Mouse (Mus musculus) left cerebral cortex, postnatal 14 days (tissue): ENCODE results near the gene Lcor. TPM values are rescaled to one million over a fixed set of nuclear protein-coding genes. Genes with fewer than 3 reads are reported as not detected.
A peak's percentile ranks its signal among the peaks of the same experiment; 100 is the strongest.

Source experiments
- DNase-seq, 2 experiments: peaks; one replicate each; pipeline ENCODE4 v3.0.0; 2021 to 2022; ENCODE audit warnings: low spot score in 2 of 2, mixed read lengths in 1 of 2
- intact Hi-C: fragments of 180-260 bp; cut with DNase I; formaldehyde crosslinking; loops from one replicate; pipeline ENCODE4 v1.15.1; 2025
- total RNA-seq, 2 experiments: library from RNA; stranded (reverse); gene quantifications; 2 replicates each; pipeline ENCODE4 v1.2.3; 2021

Gene Lcor
- total RNA-seq, 2 experiments from 2014 or later = 15.0 to 16.4 TPM

DNA sequence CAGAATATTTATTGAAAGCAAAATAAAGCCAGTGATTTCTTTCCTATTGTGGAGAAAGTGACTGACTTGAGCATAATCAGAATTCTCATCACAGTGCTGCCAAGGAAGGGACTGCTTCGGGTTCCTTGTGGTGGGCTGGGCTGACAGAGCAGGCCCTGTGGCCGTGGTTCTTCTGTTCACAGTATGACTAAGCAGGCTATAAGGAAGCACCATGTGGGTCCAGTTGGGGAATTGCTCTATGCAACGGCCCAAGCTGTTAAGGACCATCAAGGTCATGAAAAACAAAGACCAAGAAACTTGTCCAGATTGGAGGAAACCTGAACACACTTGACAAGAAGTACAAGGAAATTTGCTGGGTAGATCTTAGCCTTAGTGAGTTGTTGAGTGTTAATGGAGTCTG, 16.0 kb upstream of the Lcor start:
- DNase-seq = no peak
- intact Hi-C loops = no loop called here

DNA sequence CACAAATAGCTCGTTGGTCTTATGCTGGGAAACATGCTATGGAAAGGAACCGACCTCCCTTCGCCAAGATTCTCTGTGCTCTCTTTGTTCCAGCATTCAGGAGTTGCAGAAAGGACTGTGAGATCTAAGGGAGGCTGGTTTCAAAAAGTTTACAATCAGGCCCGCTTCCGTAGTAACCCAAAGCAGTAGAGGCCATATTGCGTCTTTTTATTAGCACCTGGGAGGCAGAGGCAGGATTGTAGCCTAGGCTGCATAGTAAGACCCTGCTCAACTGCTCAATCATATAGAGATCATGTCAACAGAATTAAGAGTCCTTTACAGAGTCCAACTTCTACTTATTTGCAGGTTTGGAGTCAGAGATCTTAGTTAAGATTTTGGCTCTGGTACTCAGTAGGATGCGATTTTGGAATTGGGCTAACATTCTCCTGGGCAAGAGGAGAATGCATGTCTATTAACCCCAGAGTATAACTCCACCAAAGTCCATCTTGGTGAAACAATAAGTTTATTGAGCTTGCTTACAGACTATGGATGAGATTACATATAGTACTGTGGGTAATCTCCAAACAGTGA, 8.8 kb upstream of the Lcor start:
- no peak for DNase-seq
- intact Hi-C loops = no loop called here

DNA sequence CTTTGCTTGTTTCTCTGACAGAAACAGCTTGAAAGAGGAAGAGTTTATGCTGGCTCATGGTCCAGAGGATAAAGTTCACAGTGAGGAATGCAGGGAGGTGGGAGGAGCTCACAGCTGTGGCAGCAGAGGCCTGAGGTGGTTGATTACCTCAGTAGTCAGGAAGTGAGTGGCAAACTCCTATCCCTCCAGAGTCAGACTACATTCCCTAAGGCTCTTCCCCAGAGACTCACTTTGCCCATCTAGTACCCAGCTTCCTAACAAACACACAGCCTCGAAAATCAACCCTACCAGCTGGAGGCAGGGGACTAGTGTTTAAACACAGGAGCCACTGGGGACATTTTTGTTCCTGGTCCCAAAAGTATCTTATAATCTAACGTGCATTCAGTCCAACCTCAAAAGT, 7.5 kb upstream of the Lcor start:
- DNase-seq = no peak
- intact Hi-C loops = no loop called here

DNA sequence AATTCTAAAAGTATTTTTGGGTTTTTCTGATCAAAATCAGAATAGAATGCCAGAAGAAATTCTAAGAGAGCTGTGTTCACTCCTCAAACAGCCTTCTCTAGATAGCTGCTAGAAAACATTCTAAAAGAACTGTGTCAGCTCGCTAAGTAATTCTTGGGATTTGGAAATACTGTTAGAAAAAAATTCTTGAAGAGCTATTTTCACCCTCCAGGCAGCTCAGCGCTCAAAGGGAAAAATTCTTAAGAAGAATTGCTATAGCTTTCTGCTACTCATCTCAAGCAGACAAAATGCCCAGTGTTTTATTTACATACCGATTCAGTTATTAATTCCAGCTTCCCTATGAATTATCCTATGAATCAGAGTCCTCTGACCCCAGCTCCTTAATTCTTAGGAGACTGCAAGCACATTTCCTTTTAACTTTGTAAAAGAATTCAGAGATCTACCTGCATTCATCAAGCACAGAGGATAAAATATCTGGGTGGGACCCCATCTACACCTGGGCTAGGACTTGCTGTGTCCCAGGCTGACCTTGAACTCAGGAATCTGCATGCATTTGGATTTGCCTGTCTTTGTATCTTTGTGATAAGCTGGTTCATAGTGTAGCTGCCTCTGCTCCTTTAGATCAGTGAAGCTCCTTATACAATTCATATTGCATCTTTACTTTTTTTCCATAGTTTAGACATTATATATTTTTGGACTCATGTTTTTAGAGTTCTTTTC, 5.7 kb upstream of the Lcor start:
- peak in 1 of 2 experiments; percentile 32 for DNase-seq
- intact Hi-C loops = no loop called here

DNA sequence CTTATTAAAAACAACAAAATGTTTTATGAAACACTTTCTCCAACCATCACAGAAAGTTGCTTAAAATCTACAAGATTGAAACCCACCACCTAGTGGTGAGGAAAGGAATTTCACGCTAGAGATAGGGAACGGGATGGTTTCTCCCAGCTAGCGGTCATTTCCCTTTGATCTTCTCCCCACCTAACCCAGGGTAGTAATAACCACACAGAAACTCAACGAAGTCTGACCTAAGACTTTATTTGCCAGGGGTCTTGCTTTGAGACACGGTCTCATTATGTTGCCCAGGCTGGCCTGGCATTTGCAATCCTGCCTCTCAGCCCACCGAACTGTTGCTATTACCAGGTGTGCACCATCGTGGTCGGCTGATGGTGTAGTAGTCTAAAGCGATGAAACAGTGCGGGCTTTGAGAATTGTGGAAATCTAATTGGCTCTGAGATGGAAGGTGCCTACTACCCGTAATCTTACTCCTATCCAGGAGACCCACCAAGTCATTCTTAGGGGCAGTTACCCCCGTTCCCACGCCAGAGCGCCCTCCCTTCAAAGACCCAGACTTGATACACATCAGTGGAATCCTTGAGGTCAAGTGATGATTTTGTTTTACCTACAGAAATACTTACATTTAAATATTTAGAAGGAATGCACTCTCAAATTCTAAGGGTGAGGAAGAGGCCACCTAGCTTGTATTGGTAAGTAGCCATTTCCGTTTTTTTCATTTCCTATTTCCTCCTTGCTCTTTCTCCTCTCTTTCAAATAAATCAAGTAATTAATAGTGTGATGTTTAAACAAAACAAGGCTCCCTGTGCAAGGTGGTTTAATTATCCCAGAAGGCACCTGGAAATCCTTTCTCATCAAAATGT, 1.2 kb upstream of the Lcor start:
- peak in 1 of 2 experiments; percentile 54 for DNase-seq

DNA sequence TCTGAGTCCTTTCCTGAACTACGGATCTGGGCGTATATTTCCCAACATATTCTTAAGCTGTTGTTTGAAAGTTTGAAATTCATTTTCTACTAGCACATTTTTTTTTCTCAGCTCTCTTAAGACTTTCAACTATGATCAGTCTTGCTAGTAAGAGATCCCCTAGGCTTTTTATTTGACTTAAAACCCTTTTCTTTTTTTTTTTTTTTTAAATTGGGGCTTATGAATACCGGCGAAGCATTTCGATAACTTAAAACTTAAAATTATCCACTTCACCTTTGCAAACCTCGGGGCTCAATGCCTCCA, 599 bp upstream of the Lcor start:
- no peak for DNase-seq
- intact Hi-C loops = loop anchor here (5.0 to 10.0 kb wide), 2 partner anchors 165 to 397 kb away; no protein-coding TSS in a partner anchor

More for the DNA sequence above, 1.2 kb upstream of the Lcor start:
- intact Hi-C loops = loop anchor here (5.0 to 10.0 kb wide), 2 partner anchors 164 to 396 kb away; no protein-coding TSS in a partner anchor

DNA sequence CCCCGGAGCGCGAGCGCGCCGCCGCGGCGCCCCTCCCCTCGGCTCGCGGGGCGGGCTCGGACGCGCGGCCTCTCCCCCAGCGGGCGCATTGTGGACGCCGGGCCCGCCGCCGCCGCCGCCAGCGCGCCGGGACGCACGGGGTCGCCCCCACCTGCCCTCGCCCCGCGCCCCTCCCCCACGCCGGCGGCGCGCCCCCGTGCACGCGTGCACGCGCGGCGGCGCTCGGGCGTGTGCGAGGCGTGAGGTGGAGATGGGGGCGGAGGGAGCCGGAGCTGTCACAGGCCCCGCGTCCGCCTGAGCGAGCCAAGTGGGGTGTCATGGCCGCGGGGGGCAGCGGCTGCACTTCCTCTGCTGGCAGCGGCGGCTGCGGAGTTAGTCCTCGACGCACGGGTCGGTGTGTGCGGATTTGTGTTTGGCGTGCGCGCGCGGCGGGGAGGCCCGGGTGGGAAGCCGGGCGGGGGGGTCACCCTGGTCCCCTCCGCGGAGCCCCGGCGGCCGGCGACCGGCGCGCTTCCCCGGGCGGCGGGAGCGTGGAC, 540 bp downstream of the Lcor start:
- peak; percentile 64 to 80 for DNase-seq
- intact Hi-C loops = loop anchor here (5.0 to 10.0 kb wide), 2 partner anchors 166 to 398 kb away; no protein-coding TSS in a partner anchor

DNA sequence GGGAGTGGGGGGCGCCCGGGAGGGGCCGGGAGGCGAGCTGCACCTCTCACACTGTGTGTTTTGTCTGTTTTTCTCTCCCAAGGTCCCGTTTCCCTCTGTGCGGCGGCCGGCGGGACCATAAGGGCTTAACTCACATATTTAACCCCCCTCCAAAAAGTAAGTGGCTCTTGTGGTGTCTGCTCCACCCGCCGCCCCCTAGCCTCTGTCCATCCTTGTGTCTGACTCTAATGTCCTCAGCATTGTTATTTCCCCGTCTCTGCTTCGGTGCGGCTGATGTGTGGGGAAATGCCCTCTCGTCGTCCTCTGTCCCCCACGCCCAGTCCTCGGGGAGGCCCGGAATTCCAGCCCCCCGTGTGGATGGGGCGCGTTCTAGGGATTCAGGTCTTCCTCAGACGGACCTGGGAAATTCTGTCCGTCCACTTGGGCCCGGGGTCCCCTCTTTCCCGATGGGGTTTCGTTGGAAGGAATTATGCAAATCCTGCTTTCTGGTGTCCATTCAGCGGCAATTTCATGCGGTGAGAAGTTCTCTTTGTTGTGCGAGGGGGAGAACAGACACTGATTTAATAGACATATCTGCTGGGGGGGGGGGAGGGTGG, 1.1 kb downstream of the Lcor start:
- intact Hi-C loops = loop anchor here (5.0 to 10.0 kb wide), 2 partner anchors 166 to 399 kb away; no protein-coding TSS in a partner anchor

DNA sequence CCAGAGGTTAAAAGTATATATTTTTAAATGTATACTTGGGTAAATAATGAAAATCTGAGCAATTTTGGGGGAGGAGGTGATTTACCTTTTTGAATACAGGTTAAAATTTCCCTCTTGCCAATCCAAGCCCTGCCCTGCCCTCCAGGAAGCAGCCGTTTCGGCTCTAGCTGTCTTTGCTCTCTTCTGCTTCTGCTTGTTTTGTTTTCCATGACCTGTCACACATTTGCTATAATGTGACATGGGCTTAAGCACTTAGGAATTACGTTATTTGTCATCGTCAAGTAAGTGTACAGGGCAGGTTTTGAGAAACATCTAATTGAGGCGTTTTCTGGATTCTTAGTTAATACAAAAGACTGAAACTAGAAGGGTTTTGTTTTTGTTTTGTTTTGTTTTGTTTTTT, 1.9 kb downstream of the Lcor start:
- DNase-seq = no peak
- intact Hi-C loops = loop anchor here (5.0 to 10.0 kb wide), 2 partner anchors 167 to 400 kb away; no protein-coding TSS in a partner anchor

More for the DNA sequence above, 1.1 kb downstream of the Lcor start:
- DNase-seq = peak in 1 of 2 experiments; percentile 21

DNA sequence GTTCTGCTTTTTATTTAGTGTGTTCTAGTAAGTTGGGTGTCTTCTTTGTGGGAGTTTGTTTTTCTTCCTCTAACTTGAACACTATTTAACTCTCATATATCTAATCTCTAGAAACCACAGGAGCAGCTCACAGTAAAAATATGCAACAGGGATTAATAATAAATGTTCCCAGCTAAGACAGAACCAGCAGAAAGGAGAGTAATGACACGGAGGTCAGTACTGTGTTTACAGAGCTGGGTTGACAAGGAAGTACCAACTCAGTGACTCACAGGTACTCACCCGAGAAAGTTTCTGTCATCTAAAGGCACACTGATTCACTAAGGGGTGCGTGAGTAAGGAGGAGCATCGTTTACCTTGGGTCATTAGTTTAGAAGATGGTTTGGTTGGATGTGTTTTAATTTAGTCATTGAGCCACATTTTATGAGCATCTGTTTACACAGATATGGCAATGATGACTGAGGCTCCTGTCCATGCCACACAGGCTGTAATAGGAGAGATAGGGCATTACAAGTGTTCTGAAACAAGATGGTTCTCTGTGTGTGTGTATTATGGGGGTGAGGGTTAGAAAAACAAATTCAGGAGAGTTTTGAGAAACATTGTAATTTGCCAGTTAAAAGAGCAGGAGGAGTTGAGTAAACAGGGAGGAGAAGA, 13.1 kb downstream of the Lcor start:
- no peak for DNase-seq
- intact Hi-C loops = no loop called here

DNA sequence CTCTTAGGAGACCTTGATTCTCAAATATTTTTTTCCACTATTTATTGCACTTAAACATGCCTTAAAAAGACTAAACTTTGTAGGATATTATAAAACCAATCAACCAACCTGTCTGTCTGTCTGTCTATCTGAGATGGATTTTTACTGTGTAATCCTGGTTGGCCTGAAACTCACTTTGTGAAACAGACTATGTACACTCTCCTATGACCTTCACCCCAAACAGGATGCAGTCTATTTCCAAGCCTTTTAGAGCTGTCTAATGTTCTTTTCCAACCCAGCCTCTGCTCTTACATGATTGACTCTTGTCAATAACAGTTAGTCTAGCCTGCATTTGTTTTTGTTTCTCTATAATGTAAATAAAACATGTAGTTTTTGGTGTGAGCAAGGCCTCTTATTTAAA, 13.6 kb downstream of the Lcor start:
- no peak for DNase-seq
- intact Hi-C loops = no loop called here

DNA sequence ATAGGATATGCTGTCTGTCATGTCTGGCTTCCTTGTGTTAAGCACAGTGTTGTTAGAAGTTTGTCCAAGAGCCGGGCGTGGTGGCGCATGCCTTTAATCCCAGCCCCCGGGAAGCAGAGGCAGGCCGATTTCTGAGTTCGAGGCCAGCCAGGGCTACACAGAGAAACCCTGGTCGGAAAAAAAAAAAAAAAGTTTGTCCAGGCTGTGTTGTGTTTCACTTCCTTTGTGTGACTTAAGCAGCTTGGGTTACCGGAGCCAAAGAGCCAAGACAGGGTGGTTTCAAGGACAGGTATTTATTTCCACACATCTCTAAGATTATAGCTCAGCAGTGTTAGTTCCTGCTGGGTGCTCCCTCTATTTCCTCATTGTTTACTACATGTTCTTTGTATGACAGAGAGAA, 25.4 kb downstream of the Lcor start:
- intact Hi-C loops = no loop called here
- DNase-seq = no peak

DNA sequence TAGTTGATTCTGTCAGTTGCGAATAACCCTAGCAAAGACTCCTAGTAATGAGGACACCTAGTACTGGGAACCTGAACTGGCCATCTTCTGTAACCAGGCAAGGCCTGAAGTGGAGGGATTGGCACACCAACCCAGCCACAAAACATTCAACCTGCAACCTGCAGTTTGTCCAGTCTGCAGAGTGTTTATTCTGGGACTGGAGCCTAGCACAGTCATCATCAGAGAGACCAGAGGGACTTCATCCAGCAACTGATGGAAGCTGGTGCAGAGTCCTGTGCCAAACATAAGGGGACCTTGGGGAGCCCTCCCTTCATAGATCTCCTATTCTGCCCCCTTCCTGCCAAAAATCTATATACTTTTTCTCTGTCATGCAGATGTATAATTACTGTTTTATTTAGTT, 32.4 kb downstream of the Lcor start:
- intact Hi-C loops = no loop called here
- DNase-seq = no peak

DNA sequence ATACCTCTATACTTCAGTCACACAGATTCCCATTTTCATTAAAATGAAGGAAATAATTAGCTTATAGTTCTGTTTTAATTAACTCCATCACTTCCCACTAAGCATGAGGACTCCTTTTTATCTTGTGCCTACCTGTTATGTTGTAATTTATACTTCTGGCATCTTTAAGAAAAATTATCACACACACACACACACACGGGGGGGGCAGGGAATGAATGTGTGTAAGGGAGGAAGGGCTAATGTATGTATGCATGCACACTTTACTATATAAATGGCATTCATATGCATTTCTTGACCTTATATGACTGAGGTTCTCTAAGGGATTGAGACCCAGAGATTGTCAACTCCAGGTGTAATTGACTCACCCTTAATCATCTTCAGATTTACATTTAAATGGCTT, 33.1 kb downstream of the Lcor start:
- no peak for DNase-seq
- intact Hi-C loops = no loop called here

DNA sequence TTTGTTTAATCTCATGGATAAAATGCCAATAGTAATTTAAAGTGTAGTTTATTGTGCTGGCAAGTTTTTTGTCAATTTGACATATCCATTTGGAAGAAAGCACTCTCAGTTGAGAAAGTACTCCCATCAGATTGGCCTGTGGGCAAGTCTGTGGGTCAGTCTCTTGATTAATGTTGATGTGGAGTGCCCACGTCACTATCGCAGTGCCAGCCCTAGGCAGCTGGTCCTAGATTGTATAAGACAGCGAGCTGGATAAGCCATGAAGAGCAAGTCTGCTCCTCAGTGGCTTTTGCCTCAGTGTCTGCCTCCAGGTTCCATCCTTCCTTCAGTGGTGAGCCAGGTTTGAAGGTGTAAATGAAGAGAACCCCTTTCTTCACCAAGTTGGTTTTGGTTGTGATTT, 34.6 kb downstream of the Lcor start:
- intact Hi-C loops = no loop called here
- no peak for DNase-seq

DNA sequence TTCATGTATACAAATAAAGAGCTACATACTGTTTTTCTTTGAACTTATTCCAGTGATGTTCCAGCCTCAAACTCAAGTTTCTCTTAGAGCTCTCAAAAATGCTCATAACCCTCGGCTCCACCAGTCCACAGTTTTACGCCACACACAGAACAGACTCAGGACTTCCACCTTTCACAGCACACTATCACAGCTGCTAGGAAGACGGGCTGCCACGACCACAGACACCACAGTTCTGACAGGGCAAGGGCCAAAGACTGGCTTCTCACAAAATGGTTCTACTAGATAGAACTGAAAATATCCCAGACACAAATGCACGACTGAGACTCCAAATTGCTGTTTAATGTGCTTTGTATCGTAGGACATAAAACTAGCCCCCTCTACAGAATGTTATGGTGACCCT, 36.7 kb downstream of the Lcor start:
- intact Hi-C loops = no loop called here

DNA sequence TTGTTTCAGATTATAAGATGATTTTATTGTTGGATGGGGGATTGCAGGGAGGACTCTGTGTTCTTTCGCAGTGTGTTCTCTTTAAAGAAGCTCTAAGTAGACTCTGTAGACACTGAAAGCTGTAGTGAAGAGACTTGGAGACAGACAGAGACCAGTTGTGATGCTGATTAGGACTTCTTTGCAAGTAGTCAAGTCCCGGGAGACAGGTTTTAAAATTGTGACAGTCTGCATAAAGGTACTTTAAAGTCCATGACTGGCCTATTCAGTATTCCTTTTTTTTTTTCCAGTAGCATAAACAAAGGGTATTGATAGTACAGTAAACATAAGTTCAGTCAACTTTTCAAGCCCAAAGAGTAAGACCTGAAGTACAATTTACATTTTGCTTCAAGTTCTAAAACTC, 39.8 kb downstream of the Lcor start:
- intact Hi-C loops = no loop called here
- DNase-seq = no peak

More for the DNA sequence above, 36.7 kb downstream of the Lcor start:
- DNase-seq = no peak

DNA sequence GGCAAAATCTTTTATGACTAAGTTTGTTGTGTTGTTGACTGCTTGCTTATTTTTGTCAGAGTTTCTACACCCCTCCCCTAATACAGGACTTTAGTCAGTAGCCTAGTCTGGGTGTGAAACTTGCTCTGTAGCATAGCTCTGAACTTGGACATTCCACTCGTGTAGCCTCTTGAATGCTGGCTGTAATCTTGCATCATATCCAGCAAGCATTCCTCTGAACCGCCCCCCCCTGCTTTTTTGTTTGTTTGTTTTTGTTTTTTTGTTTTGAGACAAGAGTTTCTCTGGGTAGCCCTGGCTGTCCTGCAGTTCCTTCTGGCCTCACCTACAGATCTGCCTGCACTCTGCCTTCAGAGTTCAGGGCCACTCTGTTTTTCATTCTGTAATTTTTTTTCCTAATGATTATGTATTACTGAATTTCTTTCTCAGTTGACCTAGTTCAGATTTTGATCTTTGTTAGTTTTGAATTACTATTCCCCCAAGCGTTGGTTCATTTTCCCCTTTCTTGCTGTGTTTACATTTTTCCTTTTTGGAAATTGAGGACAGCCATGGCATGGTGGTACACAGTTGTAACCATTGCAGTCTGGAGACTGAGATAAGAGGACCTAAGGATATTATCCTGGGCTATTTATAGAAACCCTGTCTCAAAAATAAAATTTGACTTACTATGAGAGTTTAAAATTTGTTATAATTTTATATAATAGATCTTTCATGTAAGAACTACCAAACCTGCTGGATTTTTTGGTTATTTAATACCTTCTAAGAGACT, 41.5 kb downstream of the Lcor start:
- DNase-seq = no peak
- intact Hi-C loops = no loop called here
